Mouse (Mus musculus) adrenal gland, postnatal 36 days (tissue): ENCODE measurements around the gene Gins2. TPM values are rescaled to one million over a fixed set of nuclear protein-coding genes. Genes with fewer than 3 reads are reported as not detected.

Experiments
- microRNA-seq: library from miRNA; unstranded; fragments of <30 nt; microRNA quantifications from one replicate; pipeline ENCODE4 v1.2.0, GENCODE M21; 2021
- total RNA-seq, 2 experiments: library from RNA; stranded (reverse); gene quantifications; 2 replicates each; pipeline ENCODE4 v1.2.3; 2021

Gins2 gene
- total RNA-seq, 2 experiments from 2014 or later = 6.3 to 11.0 TPM

Small RNAs within 50 kb of the gene (microRNA-seq; reads per million reads assigned to microRNA genes)
- 1.00 reads per million for gene Mir7687

Other genes with a start within 250 kb of the Gins2 start
- 10 to 100 TPM; 16.7 to 19.7 TPM for gene 1190005I06Rik, start 58.3 kb upstream of the Gins2 start, total RNA-seq
- gene Gm27021, start 78.8 kb upstream of the Gins2 start, total RNA-seq = under 1 TPM in 1 of 2 experiments, not detected in 1; 0.53 TPM
- gene Cox4i1, start 78.9 kb upstream of the Gins2 start, total RNA-seq = 1,000 to 10,000 TPM; 1,531 to 1,538 TPM
- gene Emc8, start 79.3 kb upstream of the Gins2 start, total RNA-seq = 100 to 1,000 TPM; 104 to 144 TPM
- 10 to 100 TPM in 1 of 2 experiments, 1 to 10 TPM in 1; 9.8 to 44.7 TPM for gene Irf8, start 147.1 kb upstream of the Gins2 start, total RNA-seq